Mouse (Mus musculus) ES-CJ7 (cell line): ENCODE measurements at regions not wholly inside any gene's neighbourhood (a gene's known extent, or its start where the extent isn't known, plus 50 kb on each side); places are given as distances from the start of the nearest gene placed in this dataset.
"Not testable (repeated sequence)": the region's sequence is repeated elsewhere in the genome, so short reads cannot be mapped to it uniquely, and the experiment has no call there.

Source experiments
- DNase-seq: peaks from one replicate; pipeline ENCODE4 v3.0.0; 2011; ENCODE audit warnings: low read depth, low spot score

DNA sequence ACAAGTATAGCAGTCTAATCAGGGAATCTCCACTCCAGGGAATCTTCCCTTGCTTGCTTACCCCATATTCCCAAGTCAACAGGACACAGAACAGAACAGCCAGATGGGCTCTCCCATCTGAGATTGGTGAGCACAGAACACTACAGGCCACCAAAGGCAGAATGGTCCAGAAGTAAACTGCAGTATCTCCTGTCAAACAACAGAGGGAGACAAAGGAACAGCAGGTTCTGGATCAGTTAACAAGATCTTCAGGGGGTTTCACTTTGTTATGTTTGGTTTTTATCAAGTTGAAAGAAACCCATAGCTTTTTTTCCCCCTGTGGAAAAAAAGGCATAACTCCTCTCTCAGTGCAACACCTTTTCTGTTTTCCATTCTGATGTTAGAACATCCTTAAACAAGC is 453.1 kb upstream of the 9130204L05Rik start:
- DNase-seq: peak; percentile 31

GRCm38 (mm10) chr3:91526121-91526520 is 435.5 kb upstream of the 9130204L05Rik start:
- not testable (repeated sequence) for DNase-seq

- DNase-seq: no peak
Measured at GRCm38 (mm10) chr3:91522581-91522980, 432.0 kb upstream of the 9130204L05Rik start.

- no peak for DNase-seq
Measured at GRCm38 (mm10) chr3:91483453-91483852, 392.9 kb upstream of the 9130204L05Rik start.

DNA sequence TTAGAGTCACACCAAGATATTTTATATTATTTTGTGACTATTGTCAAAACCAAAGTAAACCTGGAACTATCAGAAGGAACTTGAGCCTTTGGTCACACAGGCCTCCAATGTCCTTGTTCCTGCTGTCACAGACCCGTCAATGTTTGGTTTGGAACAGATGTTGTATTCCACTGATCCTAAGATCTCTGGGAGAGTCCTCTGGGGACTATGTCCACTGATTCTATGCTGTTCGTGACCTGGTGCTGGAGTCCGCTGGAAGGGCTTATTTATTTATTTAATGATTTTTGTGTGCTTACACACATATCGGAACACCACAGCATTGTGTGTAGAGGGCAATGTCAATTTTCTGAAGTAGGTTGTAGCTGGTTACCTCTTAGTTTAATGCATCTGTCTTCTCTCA is 391.1 kb upstream of the 9130204L05Rik start:
- no peak for DNase-seq
